Mouse (Mus musculus) thymus, postnatal 10 days (tissue): ENCODE data around the gene Clptm1.
A peak's percentile ranks its signal among the peaks of the same experiment; 100 is the strongest.

Experiments used
- DNase-seq, 2 experiments: peaks; one replicate each; pipeline ENCODE4 v3.0.0; 2021; ENCODE audit warnings: low spot score in 2 of 2

Clptm1 gene

DNA sequence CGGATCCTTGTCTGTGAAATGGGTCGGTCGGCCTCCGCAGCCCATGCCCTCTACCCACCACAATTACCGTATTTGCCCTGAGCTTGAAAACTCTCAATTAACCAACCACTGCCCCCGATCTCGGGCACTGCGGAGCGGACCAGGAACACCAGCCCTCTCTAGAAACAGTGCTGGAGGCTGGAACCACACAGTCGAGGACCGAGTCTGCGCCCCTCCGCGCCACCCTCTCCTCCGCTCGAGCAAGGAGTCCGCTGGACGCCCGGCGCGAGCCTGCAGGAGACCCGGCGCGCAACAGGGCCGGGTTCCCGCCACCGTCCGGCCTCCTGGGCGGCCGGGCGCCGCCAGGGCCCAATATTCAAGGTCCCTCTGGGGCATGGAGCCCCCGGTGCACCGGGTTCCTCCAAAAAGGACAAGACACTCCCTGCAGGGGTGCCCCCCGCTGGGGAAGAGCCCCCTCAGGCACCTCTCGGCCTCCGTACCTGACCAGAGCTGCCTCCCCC is 328 bp downstream of the Clptm1 start:
- no peak for DNase-seq

DNA sequence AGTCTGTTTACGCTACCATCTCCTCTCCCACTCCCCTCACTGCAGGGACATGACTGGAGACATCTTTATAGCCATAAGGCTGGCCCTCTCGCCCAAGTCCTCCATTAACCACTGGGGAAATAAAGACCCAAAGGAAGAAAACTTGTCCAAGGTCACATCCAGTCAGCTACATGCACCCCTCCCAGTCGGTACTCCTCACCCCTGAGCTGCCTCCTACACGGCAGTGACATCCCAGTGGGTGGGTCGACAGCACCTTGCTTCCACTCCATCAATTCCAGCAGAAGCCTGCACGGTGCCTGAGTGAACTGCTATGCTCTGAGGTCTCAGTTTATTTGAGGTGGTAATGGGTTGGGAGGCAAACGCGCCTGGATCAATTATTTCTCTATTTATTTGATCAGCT is 893 bp downstream of the Clptm1 start:
- DNase-seq: peak; percentile 6 to 16

DNA sequence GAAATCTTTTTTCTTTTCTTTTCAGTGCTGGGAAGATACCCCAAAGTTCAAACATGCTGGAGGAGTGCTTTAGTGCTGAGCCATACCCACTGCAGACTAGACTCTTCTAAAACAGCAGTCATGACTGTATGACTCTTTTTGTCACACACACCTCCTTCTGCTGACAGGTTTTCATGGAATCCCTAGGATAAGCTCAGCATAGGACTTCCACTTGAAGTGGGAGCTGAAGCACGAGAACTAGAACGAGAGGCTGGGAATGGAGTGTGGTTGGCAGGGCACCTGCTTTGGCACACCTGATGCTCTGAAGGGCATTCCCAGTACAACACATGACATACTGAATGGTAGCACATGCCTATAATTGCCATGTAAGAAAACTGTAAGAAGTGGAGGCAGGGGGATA is 12.2 kb downstream of the Clptm1 start:
- DNase-seq: no peak

DNA sequence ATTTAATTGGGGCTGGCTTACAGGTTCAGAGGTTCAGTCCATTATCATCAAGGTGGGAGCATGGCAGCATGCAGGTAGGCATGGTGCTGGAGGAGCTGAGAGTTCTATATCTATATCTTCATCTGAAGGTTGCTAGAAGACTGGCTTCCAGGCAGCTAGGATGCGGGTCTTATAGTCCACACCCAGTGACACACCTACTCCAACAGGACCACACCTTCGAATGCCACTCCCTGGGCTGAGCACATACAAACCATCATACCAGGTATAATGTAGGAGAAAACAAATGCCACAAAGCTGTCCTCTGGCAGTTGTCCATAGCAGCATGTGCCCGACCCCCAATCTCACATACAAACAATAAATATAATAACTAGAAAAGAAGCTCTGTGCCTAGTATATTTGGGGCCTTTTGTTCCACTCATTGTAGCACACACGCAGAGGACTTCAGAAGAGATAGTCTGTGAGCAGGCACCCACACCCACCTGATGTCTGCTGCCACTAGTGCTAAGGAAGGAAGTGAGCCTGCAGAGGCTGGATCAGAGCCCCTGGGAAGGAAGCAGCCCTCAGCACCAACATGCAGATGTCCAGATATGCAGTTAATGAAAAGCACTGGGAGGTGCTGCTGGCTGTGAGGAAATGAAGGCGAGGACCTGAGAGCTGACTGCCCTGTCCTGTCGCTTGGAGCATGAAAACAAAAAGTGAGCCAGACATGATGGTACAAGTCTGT is 13.6 kb downstream of the Clptm1 start:
- DNase-seq: no peak

DNA sequence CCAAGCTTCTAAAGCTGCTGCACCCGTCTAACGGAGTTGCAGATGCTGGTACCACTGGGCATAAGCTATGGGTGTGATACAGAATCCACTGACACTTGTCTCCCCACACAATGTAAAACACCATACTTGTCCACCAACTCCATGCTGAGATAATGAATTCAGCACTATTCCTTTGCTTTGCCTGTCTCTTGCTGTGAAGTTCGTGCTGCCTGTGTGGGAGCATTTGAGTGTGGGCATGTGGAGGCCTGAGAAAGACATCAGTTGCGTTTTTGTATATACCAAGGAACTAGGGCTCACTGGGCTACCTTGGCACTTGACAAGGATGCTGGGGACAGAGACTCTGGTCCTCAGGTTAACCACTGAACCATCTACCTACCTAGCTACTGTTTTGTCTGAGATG is 23.6 kb downstream of the Clptm1 start:
- no peak for DNase-seq

DNA sequence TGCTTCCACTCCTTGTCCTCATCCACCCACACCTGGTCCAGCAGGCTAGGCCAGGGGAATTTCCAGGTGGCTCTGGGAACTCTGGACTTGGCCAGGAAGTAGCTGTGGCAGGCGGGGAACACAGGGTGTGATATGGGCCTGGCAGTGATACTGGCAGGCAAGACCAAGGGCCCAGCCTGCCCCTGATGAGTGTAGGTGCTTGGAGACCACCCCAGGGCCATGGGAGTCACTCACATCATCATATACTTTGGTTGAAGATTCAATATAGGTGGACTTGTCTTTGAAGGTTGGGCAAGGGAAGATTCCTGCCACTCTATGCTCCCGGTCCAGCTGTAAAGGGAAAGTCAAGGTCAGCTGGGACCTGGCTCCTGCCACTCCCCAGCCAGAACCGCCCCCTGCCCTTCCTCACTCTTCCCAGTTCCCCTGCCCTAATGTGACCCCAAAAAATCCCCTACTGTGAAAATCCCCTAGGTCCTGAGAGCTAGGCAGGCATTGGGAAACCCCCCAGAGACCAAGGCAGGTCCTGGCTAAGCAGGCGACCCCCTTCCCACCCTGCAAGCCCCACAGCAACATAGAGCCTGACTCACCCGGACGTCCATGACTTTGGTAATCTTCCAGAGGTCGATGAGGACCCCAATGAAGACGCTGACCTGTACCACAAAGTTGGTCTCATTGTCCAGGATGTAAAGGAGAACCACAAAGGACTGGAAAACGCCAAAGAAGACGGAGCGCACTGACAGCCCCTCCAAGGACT is 29.6 kb downstream of the Clptm1 start:
- DNase-seq: no peak

DNA sequence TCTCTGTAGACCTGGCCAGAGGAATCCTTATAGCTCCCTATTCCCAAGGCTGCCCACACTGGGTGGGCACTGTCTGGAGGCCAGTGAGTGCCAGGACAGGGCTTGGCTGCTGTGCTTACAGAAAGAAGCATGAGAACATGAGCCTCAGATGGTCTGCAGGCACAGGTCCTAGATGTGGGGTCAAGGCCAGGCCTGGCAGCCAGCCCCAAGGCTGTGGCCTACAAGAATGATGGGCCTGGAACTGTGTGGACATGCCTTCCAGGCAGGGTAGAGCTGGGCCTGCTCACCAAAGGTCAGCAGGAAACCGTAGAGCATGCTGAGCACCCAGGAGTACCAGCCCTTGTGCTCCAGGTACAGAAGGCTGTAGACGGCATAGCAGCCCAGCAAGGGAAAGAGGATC is 30.2 kb downstream of the Clptm1 start:
- DNase-seq: no peak

DNA sequence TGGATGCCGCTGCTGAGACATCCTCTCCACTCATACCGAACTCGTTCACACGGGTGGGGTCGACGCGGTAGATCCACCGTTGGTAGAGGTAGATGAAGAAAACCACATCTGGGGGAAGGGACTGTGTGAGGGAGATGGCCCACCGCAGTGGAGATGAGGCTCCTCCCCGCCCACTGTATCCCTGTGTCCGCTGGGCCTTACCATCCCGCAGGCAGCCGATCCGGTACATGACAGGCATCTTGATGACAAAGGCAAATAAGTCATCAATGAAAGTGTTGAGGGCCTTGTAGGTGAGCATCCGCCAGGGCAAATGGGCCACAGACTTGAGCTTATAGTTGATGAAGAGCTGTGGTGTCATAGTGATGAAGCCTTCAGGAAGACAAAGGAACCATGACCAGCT is 31.0 kb downstream of the Clptm1 start:
- no peak for DNase-seq

DNA sequence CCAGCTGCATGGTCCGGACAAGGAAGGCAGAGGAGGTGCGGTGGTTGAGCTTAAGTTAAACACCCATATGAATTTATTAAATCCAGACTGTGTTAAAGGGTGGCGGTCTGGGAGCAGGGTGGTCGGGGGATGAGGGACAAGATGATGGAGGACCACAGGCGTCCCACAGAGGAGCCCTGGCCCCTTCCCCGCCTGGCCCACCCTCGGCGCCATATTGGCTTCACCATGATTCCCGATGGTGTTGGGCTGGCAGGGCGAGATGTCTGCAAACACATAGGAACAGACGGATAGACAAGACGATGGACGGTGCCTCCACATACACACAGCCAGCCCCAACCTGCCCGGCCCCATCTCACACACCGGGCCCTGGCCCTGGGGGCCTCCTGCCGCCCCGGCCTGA is 31.6 kb downstream of the Clptm1 start:
- DNase-seq: no peak

DNA sequence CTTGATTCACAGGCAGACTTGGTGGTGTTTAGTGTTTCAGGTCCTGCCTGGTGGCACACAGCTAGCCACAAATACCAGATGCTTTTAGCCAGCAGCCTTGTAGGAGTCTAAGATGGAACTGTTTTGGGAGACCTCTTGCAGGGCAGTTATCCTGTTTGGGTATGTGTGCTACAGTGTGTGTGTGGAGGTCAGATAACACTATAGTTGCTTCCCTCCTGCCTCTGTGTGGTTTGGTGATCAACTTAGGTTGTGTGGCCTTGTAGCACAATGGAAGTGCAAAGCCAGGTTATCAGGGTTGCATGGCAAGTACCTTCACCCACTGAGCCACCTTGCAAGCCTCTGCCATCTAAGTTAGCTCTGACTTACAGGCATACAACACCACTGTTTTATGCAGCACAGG is 32.1 kb downstream of the Clptm1 start:
- no peak for DNase-seq

DNA sequence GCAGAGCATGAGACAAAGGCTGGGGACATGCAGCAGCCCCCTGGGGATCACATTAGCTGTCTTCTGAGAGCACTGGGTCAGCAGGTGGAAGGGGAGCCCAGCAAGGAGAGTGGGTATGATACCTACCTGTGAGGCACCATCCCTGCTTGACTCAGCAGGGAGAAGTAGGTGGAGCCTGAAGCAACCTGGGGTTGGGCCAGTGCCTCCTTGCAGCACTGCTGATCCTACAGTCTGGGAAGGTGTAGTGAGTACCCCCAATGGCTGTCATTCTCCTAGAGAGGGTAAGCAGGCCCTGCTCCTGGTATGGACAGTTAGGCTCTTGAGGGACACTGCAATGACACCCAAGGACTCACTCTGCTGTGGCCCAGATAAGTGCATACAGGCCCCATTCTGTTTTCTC is 32.6 kb downstream of the Clptm1 start:
- no peak for DNase-seq

DNA sequence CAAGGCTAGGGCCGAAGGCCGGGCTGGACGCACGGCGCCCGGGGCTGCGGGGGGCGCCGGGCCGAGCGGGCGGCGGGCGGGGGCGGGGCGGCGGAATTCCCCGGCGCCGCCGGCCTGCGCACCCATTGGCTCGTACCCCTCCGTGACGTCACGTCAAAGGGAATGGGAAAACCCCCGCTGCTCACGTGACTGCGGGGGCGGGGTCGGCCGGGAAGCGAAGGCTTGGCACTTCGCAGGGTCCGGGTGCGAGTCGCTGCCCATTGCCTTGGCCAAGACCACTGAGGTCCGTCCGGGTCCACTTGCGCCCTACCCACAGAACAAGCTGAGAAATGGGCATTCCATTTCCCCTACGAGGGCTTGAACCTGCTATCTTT is 35.5 kb downstream of the Clptm1 start, which contains the start of gene Relb:
TSS of gene Relb (minus strand) at position 78 of the 374 bp plus-strand sequence.
- peak; percentile 83 for DNase-seq

DNA sequence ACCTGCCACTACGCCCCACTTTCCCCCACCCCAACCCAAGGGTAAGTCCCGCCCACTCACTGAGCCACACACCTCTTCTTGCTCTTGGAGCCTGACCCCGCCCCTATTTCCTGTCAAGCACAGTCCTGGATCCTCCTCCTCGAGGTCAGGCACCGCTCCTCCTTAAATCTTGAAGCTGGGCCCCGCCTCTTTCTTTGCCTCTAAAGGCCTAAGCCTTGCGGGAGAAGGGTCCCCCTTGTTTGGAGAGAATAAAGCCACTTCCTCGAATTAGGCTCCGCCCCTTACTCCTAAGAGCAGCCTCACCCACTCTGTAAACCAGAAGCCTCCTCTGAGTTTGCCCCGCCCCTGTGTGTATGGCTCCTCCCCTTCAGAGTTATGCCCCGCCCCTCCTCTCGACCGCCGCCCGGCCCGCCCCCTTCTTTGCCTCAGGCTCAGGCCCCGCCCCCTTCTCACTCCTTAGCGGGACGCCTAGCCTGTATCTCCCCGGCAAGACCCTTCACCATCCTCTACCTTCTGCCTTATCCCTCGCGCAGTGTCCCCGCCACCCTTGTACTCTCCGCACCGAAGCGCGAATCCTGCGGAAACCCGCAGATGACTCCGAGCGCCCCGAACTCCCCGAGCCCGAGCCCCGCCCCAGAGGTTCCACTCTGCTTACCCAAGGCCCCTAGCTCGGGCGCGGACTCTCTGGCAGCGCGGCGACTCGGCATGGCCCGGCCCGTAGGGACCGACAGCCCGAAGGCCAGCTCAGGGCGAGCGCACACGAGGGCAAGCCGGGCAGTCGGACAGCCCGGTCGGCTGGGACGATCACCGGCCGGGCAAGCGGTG is 36.1 kb downstream of the Clptm1 start:
- DNase-seq: peak; percentile 94 to 97

DNA sequence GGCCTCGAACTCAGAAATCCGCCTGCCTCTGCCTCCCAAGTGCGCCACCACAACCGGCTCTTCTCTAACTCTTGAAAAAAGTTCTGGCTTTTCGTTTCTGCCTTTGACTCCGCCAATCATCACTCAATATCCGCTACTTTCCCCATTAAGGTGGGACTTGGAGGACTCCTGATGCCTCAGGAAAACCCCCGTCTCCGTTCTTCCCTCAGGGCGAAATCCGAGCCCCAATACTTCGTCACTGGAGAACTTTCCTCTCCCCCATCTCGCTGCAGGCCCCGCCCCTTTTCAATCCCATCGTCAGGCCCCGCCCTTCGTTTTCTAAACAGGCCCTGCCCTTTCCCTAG is 36.7 kb downstream of the Clptm1 start:
- no peak for DNase-seq

DNA sequence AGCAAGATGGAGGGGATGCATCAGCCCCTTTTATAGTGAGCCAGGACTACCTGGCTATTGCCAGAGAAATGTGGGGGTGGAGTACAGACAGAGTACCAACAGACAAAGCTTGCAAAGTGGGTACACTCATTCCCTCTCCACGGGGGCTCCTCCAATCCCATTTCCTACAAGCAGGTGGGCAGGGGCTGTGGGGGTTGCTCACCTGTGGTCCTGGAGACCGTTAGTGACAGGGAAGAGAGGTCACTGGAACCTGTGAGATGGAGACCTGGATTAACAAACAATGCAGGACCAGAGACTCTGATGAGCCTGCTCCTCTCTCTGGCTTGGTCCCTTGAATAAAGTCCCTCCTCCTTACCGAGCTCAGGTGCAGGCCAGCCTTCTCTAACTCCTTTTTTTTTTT is 37.1 kb downstream of the Clptm1 start:
- no peak for DNase-seq

DNA sequence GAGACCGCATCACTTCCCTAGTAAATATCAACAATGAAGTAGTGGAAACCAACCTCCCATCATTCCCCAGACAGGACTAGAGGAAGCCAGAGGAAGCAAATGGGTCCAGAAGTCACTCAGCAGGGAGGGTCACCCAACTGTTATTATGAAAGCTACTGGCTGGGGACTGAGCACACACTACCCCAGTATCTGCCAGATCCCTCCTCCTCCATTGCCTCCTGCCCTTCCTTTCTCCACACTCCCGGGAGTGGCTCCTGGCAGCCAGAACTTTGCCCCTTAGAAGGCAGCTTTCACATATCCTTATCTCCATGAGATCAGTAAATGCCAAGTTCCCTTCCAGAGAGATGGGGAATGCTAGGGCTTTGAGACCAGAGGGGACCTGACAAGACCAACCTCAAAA is 41.4 kb downstream of the Clptm1 start:
- DNase-seq: no peak

DNA sequence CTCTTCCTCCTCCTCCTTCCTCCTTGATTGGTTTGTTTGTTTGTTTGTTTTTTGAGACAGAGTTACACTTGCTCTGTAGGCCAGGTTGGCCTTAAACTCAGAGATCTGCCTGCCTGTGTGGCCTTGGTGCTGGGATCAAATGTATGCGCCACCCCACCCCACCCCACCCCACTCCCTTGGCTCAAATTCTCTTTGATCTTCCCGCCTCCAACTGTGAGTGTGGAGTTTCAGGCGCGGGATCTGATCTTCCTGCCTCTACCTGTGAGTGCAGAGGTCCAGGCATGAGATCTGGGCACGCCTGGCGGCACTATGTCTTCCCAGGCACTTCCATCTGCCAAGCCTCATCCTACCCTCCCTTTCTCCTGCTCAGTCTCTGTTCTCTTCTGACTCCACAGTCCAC is 42.6 kb downstream of the Clptm1 start:
- no peak for DNase-seq

DNA sequence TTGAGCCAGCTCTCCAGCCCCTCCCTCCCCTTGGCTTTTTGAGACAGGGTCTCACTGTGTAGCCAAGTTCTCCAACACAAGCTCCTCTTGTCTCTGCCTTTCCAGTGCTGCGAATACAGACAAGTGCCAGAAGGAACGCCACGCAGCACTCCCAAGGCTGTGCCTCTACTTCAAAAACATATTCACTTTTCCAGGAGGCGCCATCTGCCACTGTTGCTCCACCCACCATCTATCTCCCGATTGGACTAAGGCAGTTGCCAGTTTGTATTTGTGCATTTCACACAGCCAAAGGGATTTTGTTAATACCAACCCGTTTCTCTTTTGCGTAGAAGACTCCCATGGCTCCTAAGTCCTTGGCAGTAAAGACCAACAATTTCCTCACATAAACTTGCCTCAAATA is 44.0 kb downstream of the Clptm1 start:
- no peak for DNase-seq

DNA sequence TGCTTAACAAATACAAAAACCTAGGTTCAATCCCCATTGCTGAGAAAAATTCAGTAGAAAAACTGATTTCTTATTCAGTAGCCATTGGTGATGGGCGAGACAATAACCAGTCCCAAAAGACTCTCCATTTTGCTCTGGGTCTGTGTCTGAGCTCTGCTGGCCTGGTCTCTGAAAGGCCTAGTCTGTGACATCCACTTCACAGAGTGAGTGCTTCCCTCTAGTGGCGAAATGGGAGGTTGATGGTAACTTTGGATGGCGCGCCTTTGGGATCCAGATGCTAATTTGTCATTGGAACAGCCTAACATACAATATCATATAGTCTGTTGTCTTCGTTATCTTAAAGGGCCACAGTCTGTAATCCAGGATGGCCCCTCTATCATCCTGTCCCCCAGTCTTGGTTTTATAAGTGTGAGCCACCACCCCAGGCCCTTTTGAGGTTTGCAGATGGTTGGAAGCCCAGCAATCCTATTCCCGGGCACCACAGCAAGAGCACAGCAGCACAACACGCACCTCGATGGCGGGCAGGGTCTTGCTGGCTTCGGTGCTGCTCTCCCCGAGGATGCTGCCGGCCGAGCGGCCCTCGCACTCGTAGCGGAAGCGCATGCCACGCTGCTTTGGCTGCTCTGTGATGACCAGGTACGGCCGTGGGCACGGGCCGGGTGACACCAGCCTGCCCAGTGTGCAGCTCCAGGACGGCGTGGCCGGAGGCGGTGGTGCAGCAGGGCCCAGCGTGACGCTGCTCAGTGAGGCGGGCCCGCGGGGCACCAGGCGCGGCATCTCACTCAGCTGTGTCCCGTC is 45.6 kb downstream of the Clptm1 start:
- DNase-seq: peak; percentile 48 to 70

DNA sequence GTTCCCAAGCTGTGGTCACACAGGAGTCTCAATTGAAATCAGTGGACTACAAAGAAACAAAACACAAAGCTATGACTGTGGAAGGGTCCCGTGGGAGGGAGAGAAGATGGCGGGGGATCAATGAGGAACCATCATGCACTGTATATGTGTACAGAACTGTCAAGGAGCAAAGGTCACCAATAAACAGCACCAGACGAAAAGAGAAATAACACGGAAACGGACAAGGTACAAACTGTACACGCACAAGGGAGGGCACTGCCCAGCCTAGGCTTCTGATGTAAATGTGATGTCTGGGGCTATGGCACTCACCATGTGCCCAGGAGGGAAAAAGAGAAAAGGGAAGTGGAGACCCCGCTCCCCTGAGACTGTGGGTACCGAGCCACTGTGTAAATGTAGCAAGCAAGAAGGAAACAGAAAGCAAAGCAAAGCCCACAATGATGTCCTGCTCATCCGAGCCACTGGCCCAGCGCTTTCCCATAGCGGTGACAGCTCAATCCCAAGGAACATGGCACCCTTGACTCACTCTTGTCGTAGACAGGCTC is 49.7 kb downstream of the Clptm1 start:
- no peak for DNase-seq

DNA sequence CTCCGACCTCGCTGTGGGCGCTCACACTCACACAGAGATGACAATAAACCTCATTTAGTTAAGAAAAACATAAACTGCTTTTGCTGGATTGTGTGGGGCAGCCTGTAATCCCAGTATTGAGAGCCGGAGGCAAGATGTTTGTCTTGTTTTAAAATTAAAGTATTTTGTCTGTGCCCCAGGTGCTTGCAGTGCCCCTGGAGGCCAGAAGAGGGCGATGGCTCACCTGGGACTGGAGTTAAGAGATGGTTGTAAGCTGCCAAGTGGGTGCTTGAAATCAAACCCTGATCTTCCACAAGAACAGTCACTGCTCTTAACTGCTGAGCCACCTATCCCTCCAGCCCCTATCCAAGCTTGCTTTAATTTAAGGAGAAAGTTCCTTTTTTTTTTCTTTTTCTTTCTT is 53.9 kb downstream of the Clptm1 start:
- DNase-seq: no peak
